Mouse (Mus musculus): ENCODE results near the gene Map3k9. TPM values are rescaled to one million over a fixed set of nuclear protein-coding genes. Genes with fewer than 3 reads are reported as not detected.

The Map3k9 gene
- polyA plus RNA-seq, 1 experiment from 2014 or later = 3.6 TPM

DNA sequence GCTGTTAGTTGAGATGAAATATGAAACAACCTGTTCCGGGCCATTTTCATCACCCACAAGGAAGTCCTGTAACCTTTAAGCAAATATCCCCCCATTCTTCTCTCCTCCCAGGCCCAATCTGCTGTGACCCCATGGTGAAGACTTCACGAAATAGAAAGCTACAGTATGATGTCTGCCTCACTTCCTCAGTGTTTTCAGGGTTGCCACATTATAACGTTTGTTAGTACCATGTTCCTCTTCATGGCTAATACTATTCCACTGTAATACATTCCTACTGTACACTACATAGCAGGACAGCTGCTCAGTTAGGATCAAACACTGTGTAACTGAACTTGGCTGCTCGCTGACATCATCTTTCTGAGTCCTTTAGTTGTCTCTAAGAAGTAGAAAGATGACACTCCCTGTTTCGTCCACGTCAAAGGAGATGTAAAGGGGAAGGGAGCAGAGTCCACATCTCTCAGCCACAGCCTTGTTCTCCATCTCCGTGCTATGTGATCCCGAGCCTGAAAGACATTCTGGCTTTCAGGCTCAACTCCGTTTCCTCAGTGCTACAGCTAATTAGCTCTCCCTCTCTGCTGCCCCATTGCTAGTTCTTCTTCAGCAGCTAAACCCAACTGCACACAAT lies 34.5 kb downstream of the Map3k9 start:
- H3K4me2 ChIP-seq (replicated peaks; ENCODE audit: low read depth, low read length) = no peak overlapping the region
- H3K27me3 ChIP-seq (replicated peaks; ENCODE audit: insufficient read depth, low read length) = no peaks in the 10 kb centered on the region
- WGBS = 76% methylated on average over 9 of the region's 9 CpGs
- peaks cover 9% of the 10 kb centered on the region for H3K4me1 ChIP-seq (ENCODE audit: insufficient read depth, low read depth, low read length)
- no peak overlapping the region for H3K27ac ChIP-seq (ENCODE audit: low read length)
- H3K36me3 ChIP-seq (ENCODE audit: insufficient read depth, low read length) = no peaks in the 10 kb centered on the region
- DNase-seq (ENCODE audit: low spot score) (no peak), ATAC-seq (no peak)
- H3K9ac ChIP-seq (replicated peaks; ENCODE audit: low read depth) = no peak overlapping the region
- H3K9me3 ChIP-seq (ENCODE audit: low read length) = no peaks in the 10 kb centered on the region
- TF ChIP-seq EP300 (IDR thresholded peaks at IDR 0.05) (no peak), CTCF (IDR thresholded peaks at IDR 0.05) (no peak)
- no peak overlapping the region for H3K4me3 ChIP-seq (ENCODE audit: low read depth, low read length)

DNA sequence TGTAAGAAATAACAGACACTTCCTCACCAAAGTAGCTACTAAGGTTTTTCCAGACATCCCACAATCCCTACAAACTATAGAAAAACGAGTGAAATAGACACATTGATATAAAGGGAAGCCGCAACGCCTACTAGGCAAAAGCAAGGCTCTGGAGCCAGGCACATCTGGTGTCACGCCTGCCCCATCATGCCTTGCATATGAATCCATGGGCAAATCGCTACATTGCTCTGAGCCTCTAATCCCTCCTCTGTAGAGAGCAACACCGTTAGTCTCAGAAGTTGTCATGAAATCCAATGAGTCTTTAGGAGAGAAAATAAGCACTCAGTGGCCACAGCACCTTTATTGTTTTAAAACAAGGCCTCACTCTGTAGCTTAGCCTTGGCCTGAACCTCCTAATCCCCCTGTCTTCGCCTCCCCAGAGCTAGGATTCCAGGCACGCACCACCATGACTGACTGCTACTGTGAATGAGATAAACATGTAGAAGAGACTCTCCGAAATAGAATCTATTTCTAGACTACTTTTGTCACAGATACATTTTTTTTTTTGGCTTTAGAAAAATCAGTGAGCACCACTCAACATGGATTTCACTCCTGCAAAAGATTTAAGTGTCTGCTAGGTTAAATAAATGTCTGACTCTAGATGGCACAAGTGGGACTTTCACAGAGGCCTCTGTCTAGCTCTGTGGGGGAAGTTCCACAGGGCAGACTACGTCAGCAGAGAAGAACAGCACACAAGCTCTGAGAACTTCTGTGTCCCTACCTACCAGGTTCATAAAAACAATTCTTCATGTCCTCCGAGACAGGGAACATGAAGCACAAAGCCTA lies 45.5 kb downstream of the Map3k9 start:
- no peak overlapping the region for H3K9ac ChIP-seq (replicated peaks; ENCODE audit: low read depth)
- H3K27me3 ChIP-seq (replicated peaks; ENCODE audit: insufficient read depth, low read length) = no peaks in the 10 kb centered on the region
- H3K4me2 ChIP-seq (replicated peaks; ENCODE audit: low read depth, low read length) = no peak overlapping the region
- no peak overlapping the region for H3K27ac ChIP-seq (ENCODE audit: low read length)
- H3K36me3 ChIP-seq (ENCODE audit: insufficient read depth, low read length) = no peaks in the 10 kb centered on the region; the same call in 1 of the 2 replicates
- WGBS = 76% methylated on average over 11 of the region's 11 CpGs
- TF ChIP-seq CTCF (IDR thresholded peaks at IDR 0.05) (peak; percentile 16; the same call in 1 of the 2 replicates), EP300 (IDR thresholded peaks at IDR 0.05) (no peak)
- H3K4me1 ChIP-seq (ENCODE audit: insufficient read depth, low read depth, low read length) = no peaks in the 10 kb centered on the region
- no peak; the same call in 1 of the 2 replicates for ATAC-seq
- no peaks in the 10 kb centered on the region for H3K9me3 ChIP-seq (ENCODE audit: low read length)
- DNase-seq (ENCODE audit: low spot score) = peak; percentile 35
- H3K4me3 ChIP-seq (ENCODE audit: low read depth, low read length) = no peak overlapping the region

DNA sequence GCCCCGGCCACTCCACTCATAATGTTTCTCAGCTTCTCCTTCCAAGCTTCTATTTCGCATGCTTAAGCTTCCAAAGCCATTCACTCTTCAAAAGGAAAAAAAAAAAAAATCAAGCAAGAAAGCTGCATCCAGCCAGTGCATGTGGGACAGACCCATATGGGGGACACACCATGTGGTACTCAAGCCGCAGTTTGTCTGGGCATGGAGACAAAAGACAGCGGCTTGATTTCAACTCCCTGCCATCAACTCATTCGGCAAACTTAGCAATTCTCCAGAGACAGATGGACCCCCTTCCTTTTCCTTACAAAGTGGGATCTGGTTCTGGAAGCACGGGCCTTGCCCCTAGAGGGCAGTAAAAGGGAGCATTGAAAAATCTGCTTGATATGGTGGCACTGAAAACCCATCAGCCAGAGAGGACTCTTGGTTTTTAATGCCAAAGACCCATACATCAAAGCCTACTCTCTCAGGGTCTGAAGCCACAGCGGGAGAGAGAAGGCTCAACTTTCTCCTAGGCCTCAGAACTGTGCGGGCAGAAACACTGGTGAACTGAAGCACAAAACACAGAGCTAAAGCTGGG lies 54.6 kb downstream of the Map3k9 start:
- no peak overlapping the region for H3K4me3 ChIP-seq (ENCODE audit: low read depth, low read length)
- H3K36me3 ChIP-seq (ENCODE audit: insufficient read depth, low read length) = 0 out of 2 replicates have a peak, but pooled peaks cover 3% of the 10 kb centered on the region
- ATAC-seq (no peak), DNase-seq (ENCODE audit: low spot score) (no peak)
- H3K9ac ChIP-seq (replicated peaks; ENCODE audit: low read depth) = no peak overlapping the region
- H3K27ac ChIP-seq (ENCODE audit: low read length) = no peak overlapping the region
- H3K9me3 ChIP-seq (ENCODE audit: low read length) = no peaks in the 10 kb centered on the region
- no peaks in the 10 kb centered on the region for H3K4me1 ChIP-seq (ENCODE audit: insufficient read depth, low read depth, low read length)
- no peaks in the 10 kb centered on the region for H3K27me3 ChIP-seq (replicated peaks; ENCODE audit: insufficient read depth, low read length)
- no peak for TF ChIP-seq EP300 (IDR thresholded peaks at IDR 0.05)
- peak; percentile 36 for TF ChIP-seq CTCF (IDR thresholded peaks at IDR 0.05)
- no peak overlapping the region for H3K4me2 ChIP-seq (replicated peaks; ENCODE audit: low read depth, low read length)
- WGBS = 77% methylated on average over 8 of the region's 8 CpGs

DNA sequence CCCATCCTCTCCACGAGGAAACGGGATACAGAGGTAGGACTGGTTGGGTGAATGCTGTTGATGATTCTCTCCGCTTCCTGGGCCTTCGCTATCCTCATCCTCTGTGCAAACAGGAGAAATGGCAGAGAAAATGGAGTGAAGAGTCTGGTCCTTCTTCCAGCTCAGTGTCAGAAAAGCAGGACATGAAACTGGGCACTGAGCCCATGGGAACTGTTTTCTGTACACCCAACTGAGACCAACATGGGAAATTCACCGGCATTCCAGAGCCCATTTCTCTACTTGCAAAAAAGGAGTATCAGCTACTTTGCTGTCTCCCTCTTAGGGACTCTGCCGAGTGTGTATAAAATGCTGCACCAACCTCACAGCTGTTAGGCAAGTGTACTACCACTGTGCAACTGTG lies 56.2 kb downstream of the Map3k9 start:
- H3K4me3 ChIP-seq (ENCODE audit: low read depth, low read length) = no peak overlapping the region
- H3K36me3 ChIP-seq (ENCODE audit: insufficient read depth, low read length) = 0 out of 2 replicates have a peak, but pooled peaks cover 3% of the 10 kb centered on the region
- H3K9me3 ChIP-seq (ENCODE audit: low read length) = no peaks in the 10 kb centered on the region
- ATAC-seq (no peak), DNase-seq (ENCODE audit: low spot score) (no peak)
- no peak overlapping the region for H3K4me2 ChIP-seq (replicated peaks; ENCODE audit: low read depth, low read length)
- no peak overlapping the region for H3K9ac ChIP-seq (replicated peaks; ENCODE audit: low read depth)
- no peak overlapping the region for H3K27ac ChIP-seq (ENCODE audit: low read length)
- no peaks in the 10 kb centered on the region for H3K4me1 ChIP-seq (ENCODE audit: insufficient read depth, low read depth, low read length)
- H3K27me3 ChIP-seq (replicated peaks; ENCODE audit: insufficient read depth, low read length) = no peaks in the 10 kb centered on the region
- WGBS = 92% methylated on average over 6 of the region's 6 CpGs
- no peak for TF ChIP-seq CTCF (IDR thresholded peaks at IDR 0.05)
- no peak for TF ChIP-seq EP300 (IDR thresholded peaks at IDR 0.05)

DNA sequence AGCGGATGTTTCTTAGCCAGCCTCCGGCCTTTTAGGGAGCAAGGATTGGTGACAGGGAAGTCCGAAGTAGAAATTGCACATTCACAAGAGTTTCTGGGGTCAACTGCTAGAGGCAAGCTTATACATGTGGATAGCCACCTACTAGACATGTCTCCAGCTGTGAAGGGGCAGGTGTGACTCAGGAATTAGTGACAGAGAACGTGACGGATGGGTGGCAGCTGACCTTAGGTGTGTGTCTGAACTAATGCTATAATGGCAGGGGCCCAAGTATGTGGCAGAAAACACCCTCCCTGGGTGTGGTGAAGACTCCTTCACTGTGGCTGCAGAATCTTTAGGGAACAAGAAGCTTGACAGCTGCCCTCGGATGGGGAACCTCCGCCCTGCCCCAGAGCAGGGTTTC lies 57.6 kb downstream of the Map3k9 start:
- ATAC-seq (no peak), DNase-seq (ENCODE audit: low spot score) (no peak)
- Histone ChIP-seq H3K27ac (ENCODE audit: low read length) (no peak overlapping the region), H3K4me3 (ENCODE audit: low read depth, low read length) (no peak overlapping the region), H3K27me3 (replicated peaks; ENCODE audit: insufficient read depth, low read length) (no peaks in the 10 kb centered on the region), H3K36me3 (ENCODE audit: insufficient read depth, low read length) (no peaks in the 10 kb centered on the region), H3K9ac (replicated peaks; ENCODE audit: low read depth) (no peak overlapping the region), H3K4me1 (ENCODE audit: insufficient read depth, low read depth, low read length) (no peaks in the 10 kb centered on the region), H3K4me2 (replicated peaks; ENCODE audit: low read depth, low read length) (no peak overlapping the region), H3K9me3 (ENCODE audit: low read length) (no peaks in the 10 kb centered on the region)
- WGBS = 85% methylated on average over 7 of the region's 7 CpGs
- TF ChIP-seq EP300 (IDR thresholded peaks at IDR 0.05) (no peak), CTCF (IDR thresholded peaks at IDR 0.05) (no peak)

DNA sequence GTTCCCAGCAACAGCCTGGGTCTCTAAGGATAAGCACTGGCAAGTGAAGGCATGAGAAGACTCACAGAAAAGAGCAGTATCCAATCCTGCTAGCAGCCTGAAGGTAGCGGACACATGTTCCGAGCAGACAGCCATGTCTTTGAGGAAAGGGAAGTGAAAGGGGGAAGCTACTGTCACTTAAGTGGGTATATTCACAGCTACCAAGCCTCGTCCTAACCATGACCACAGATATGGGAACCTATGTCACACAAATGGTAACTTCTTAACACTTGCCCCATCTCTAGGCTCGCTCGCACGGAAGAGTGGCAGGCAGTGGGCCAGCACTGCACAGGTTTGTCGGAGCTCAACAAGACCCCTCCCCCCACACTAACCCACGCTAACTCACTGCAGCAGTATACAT lies 61.3 kb downstream of the Map3k9 start:
- Histone ChIP-seq H3K9me3 (ENCODE audit: low read length) (no peaks in the 10 kb centered on the region), H3K27me3 (replicated peaks; ENCODE audit: insufficient read depth, low read length) (no peaks in the 10 kb centered on the region), H3K4me1 (ENCODE audit: insufficient read depth, low read depth, low read length) (no peaks in the 10 kb centered on the region), H3K9ac (replicated peaks; ENCODE audit: low read depth) (no peak overlapping the region), H3K27ac (ENCODE audit: low read length) (no peak overlapping the region), H3K36me3 (ENCODE audit: insufficient read depth, low read length) (no peaks in the 10 kb centered on the region), H3K4me2 (replicated peaks; ENCODE audit: low read depth, low read length) (no peak overlapping the region), H3K4me3 (ENCODE audit: low read depth, low read length) (no peak overlapping the region)
- TF ChIP-seq EP300 (IDR thresholded peaks at IDR 0.05) (no peak), CTCF (IDR thresholded peaks at IDR 0.05) (no peak)
- WGBS = 78% methylated on average over 8 of the region's 8 CpGs
- ATAC-seq (peak; percentile 41; the same call in 1 of the 2 replicates), DNase-seq (ENCODE audit: low spot score) (peak; percentile 22)

Data from lung, postnatal 0 days (tissue).